Mouse (Mus musculus): ENCODE measurements around the gene Tspan4. TPM values are rescaled to one million over a fixed set of nuclear protein-coding genes. Genes with fewer than 3 reads are reported as not detected.
A peak's percentile ranks its signal among the peaks of the same experiment; 100 is the strongest.

Gene Tspan4
- polyA plus RNA-seq, 1 experiment, result 109 TPM

- no peak for TF ChIP-seq POLR2A (IDR thresholded peaks at IDR 0.05; ENCODE audit: low read depth, low read length)
- no peak for TF ChIP-seq CTCF (IDR thresholded peaks at IDR 0.05; ENCODE audit: extremely low read depth, insufficient read depth, insufficient read length, insufficient replicate concordance)
- Histone ChIP-seq H3K36me3 (ENCODE audit: control insufficient read depth, insufficient read depth, low read length) (no peaks in the 10 kb centered on the region), H3K4me1 (ENCODE audit: control insufficient read depth, insufficient read depth, insufficient read length) (peaks cover 16% of the 10 kb centered on the region; the same call in 1 of the 2 replicates), H3K27ac (ENCODE audit: insufficient read depth, low read length) (peak overlapping the region; percentile 70), H3K4me3 (ENCODE audit: extremely low read depth, insufficient read depth, insufficient read length) (peak overlapping the region; percentile 94), H3K27me3 (ENCODE audit: control insufficient read depth, insufficient read depth, low read length) (no peaks in the 10 kb centered on the region)
- WGBS, result 10% methylated on average over 18 of the region's 18 CpGs
- DNase-seq (ENCODE audit: low read depth in 1 of 2, low spot score in 2 of 2), result no peak
Observed at GRCm38 (mm10) chr7:141538852-141539555, 64.0 kb downstream of the Tspan4 start.

DNA sequence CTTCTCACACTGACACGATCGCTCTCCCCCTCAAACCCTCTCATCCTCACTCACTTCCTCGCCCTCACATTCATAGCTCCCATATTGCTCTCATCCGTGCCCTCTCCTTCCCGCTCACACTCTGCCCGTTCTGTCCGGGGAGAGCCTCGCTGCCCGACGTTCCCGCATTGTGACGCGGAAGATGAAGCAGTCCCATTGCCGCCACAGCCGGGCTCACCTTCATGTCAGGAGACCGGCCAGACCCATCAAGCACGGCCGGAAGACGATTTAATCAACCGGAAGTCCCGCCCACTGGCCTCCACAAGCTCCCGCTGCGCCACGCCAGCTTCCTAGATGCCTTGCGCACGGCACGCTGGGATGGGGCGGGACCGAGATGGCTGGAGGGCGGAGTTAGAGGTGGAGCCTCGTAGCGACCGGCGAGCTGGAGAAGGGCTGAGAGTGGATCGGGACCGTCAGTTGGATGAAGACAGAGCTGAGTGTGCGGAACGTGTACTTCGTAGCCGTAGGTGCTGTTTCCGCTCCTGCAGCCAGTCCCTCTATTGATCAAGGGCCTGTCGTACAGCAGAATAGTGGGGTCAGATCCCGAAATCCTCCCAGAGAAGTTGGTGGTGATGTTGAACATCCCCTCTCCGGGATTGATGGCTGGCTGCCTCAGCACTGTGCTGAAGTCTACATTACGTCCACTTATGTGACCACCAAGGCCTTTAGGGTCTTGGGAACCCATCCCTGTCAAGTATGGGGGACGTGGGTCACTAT, 64.7 kb downstream of the Tspan4 start, which contains the start of gene Chid1:
Gene Chid1 (minus strand): TSS at position 302 of the 756 bp plus-strand sequence.
- peak within 1 kb of the TSS; percentile 70 for H3K27ac ChIP-seq (ENCODE audit: insufficient read depth, low read length)
- TF ChIP-seq CTCF (IDR thresholded peaks at IDR 0.05; ENCODE audit: extremely low read depth, insufficient read depth, insufficient read length, insufficient replicate concordance), result no peak
- peak; percentile 73 for TF ChIP-seq POLR2A (IDR thresholded peaks at IDR 0.05; ENCODE audit: low read depth, low read length)
- H3K4me3 ChIP-seq (ENCODE audit: extremely low read depth, insufficient read depth, insufficient read length), result peak within 1 kb of the TSS; percentile 94
- H3K4me1 ChIP-seq (ENCODE audit: control insufficient read depth, insufficient read depth, insufficient read length), result peaks cover 16% of the 10 kb centered on the region; the same call in 1 of the 2 replicates
- no peaks in the 10 kb centered on the region for H3K27me3 ChIP-seq (ENCODE audit: control insufficient read depth, insufficient read depth, low read length)
- no peaks in the 10 kb centered on the region for H3K36me3 ChIP-seq (ENCODE audit: control insufficient read depth, insufficient read depth, low read length)
- WGBS, result 1% methylated on average over 46 of the region's 46 CpGs
- DNase-seq (ENCODE audit: low read depth in 1 of 2, low spot score in 2 of 2), result peak; percentile 90 to 98

DNA sequence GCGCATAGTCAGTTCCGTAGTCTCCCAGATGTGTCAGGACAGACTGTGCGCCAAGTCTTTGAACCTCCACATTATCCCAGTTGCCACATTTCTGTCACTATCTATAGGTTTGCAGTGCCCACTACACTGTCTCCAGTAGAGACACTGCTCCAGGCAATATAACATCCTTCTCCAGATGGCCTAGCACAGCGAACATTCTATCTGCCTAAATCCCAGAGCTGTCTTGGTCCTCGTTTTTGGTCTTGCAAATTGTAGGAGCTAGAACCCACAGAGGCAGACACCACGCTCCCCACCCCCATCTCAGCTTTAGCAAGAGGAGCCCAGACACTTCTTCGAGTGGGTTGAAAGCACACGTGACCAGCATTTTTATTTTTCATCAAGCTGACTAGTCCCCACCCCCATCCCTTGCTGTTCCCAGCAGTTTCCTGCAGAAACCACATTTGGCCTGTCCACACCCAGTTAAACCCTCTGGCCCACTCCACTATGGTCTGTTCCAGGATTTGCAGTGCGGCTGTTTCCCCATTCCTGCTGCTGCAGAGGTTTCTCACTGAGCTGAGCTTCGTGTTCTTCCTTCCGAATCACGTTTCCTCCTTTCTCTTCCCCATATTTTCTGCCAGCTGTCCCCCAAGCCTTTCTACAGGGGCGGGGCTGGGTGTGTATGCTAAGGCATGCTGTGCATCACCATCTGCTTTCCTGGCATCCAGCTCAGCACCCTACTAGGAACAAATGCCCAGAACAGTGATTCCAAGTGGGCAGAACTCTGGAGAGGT, 65.5 kb downstream of the Tspan4 start:
- H3K4me1 ChIP-seq (ENCODE audit: control insufficient read depth, insufficient read depth, insufficient read length), result peaks cover 16% of the 10 kb centered on the region; the same call in 1 of the 2 replicates
- no peak for TF ChIP-seq POLR2A (IDR thresholded peaks at IDR 0.05; ENCODE audit: low read depth, low read length)
- no peak for TF ChIP-seq CTCF (IDR thresholded peaks at IDR 0.05; ENCODE audit: extremely low read depth, insufficient read depth, insufficient read length, insufficient replicate concordance)
- H3K36me3 ChIP-seq (ENCODE audit: control insufficient read depth, insufficient read depth, low read length), result no peaks in the 10 kb centered on the region
- peak overlapping the region; percentile 65 for H3K27ac ChIP-seq (ENCODE audit: insufficient read depth, low read length)
- DNase-seq (ENCODE audit: low read depth in 1 of 2, low spot score in 2 of 2), result peak in 1 of 2 experiments; percentile 45
- no peaks in the 10 kb centered on the region for H3K27me3 ChIP-seq (ENCODE audit: control insufficient read depth, insufficient read depth, low read length)
- peak overlapping the region; percentile 71 for H3K4me3 ChIP-seq (ENCODE audit: extremely low read depth, insufficient read depth, insufficient read length)
- WGBS, result 21% methylated on average over 13 of the region's 13 CpGs

GRCm38 (mm10) chr7:141541681-141542080, 66.6 kb downstream of the Tspan4 start:
- DNase-seq (ENCODE audit: low read depth in 1 of 2, low spot score in 2 of 2), result no peak
- Histone ChIP-seq H3K4me3 (ENCODE audit: extremely low read depth, insufficient read depth, insufficient read length) (no peak overlapping the region), H3K4me1 (ENCODE audit: control insufficient read depth, insufficient read depth, insufficient read length) (peaks cover 16% of the 10 kb centered on the region; the same call in 1 of the 2 replicates), H3K27ac (ENCODE audit: insufficient read depth, low read length) (no peak overlapping the region), H3K36me3 (ENCODE audit: control insufficient read depth, insufficient read depth, low read length) (no peaks in the 10 kb centered on the region), H3K27me3 (ENCODE audit: control insufficient read depth, insufficient read depth, low read length) (no peaks in the 10 kb centered on the region)
- WGBS, result 89% methylated on average over 4 of the region's 4 CpGs
- TF ChIP-seq CTCF (IDR thresholded peaks at IDR 0.05; ENCODE audit: extremely low read depth, insufficient read depth, insufficient read length, insufficient replicate concordance) (no peak), POLR2A (IDR thresholded peaks at IDR 0.05; ENCODE audit: low read depth, low read length) (no peak)

- no peak overlapping the region for H3K4me3 ChIP-seq (ENCODE audit: extremely low read depth, insufficient read depth, insufficient read length)
- no peaks in the 10 kb centered on the region for H3K36me3 ChIP-seq (ENCODE audit: control insufficient read depth, insufficient read depth, low read length)
- H3K4me1 ChIP-seq (ENCODE audit: control insufficient read depth, insufficient read depth, insufficient read length), result peaks cover 16% of the 10 kb centered on the region; the same call in 1 of the 2 replicates
- no peaks in the 10 kb centered on the region for H3K27me3 ChIP-seq (ENCODE audit: control insufficient read depth, insufficient read depth, low read length)
- no peak overlapping the region for H3K27ac ChIP-seq (ENCODE audit: insufficient read depth, low read length)
- TF ChIP-seq POLR2A (IDR thresholded peaks at IDR 0.05; ENCODE audit: low read depth, low read length) (no peak), CTCF (IDR thresholded peaks at IDR 0.05; ENCODE audit: extremely low read depth, insufficient read depth, insufficient read length, insufficient replicate concordance) (no peak)
- WGBS, result 90% methylated on average over 2 of the region's 2 CpGs
- no peak for DNase-seq (ENCODE audit: low read depth in 1 of 2, low spot score in 2 of 2)
Observed at GRCm38 (mm10) chr7:141542588-141542987, 67.5 kb downstream of the Tspan4 start.

Other genes starting within 250 kb of the Tspan4 start
- gene Phrf1, start 246.5 kb upstream of the Tspan4 start, polyA plus RNA-seq (2012; rRNA removed), result 29.3 and 31.4 TPM in 2 replicates
- 105 and 160 TPM in 2 replicates for gene Irf7, start 208.8 kb upstream of the Tspan4 start, polyA plus RNA-seq (2012; rRNA removed)
- gene Cdhr5, start 198.5 kb upstream of the Tspan4 start, polyA plus RNA-seq (2012; rRNA removed), result 0.14 and 0.15 TPM in 2 replicates
- gene Sct, start 196.1 kb upstream of the Tspan4 start, polyA plus RNA-seq (2012; rRNA removed), result 1.6 and 4.5 TPM in 2 replicates
- 0.09 and 0.22 TPM in 2 replicates for gene Drd4, start 183.2 kb upstream of the Tspan4 start, polyA plus RNA-seq (2012; rRNA removed)
- gene Deaf1, start 147.6 kb upstream of the Tspan4 start, polyA plus RNA-seq (2012; rRNA removed), result 15.3 and 15.9 TPM in 2 replicates
- gene Tmem80, start 147.5 kb upstream of the Tspan4 start, polyA plus RNA-seq (2012; rRNA removed), result 32.4 and 37.0 TPM in 2 replicates
- 2.5 TPM in 2 replicates for gene Eps8l2, start 136.4 kb upstream of the Tspan4 start, polyA plus RNA-seq (2012; rRNA removed)
- 155 and 184 TPM in 2 replicates for gene Taldo1, start 83.0 kb upstream of the Tspan4 start, polyA plus RNA-seq (2012; rRNA removed)
- gene Gatd1, start 61.1 kb upstream of the Tspan4 start, polyA plus RNA-seq (2012; rRNA removed), result 56.7 and 72.5 TPM in 2 replicates
- gene Cend1, start 45.7 kb upstream of the Tspan4 start, polyA plus RNA-seq (2012; rRNA removed), result 0.08 and 0.11 TPM in 2 replicates
- gene Slc25a22, start 37.3 kb upstream of the Tspan4 start, polyA plus RNA-seq (2012; rRNA removed), result 66.2 and 89.4 TPM in 2 replicates
- 20.4 and 31.0 TPM in 2 replicates for gene Pidd1, start 31.2 kb upstream of the Tspan4 start, polyA plus RNA-seq (2012; rRNA removed)
- gene Rplp2, start 27.9 kb upstream of the Tspan4 start, polyA plus RNA-seq (2012; rRNA removed), result 645 and 662 TPM in 2 replicates
- gene Pnpla2, start 20.0 kb upstream of the Tspan4 start, polyA plus RNA-seq (2012; rRNA removed), result 87.3 and 106 TPM in 2 replicates
- gene Cracr2b, start 14.1 kb upstream of the Tspan4 start, polyA plus RNA-seq (2012; rRNA removed), result 14.4 and 17.7 TPM in 2 replicates
- gene Cd151, start 7.8 kb upstream of the Tspan4 start, polyA plus RNA-seq (2012; rRNA removed), result 89.5 and 114 TPM in 2 replicates
- gene Polr2l, start 108 bp upstream of the Tspan4 start, polyA plus RNA-seq (2012; rRNA removed), result 20.5 and 23.5 TPM in 2 replicates
- 13.8 and 14.6 TPM in 2 replicates for gene Chid1, start 64.6 kb downstream of the Tspan4 start, polyA plus RNA-seq (2012; rRNA removed)
- gene Ap2a2, start 86.9 kb downstream of the Tspan4 start, polyA plus RNA-seq (2012; rRNA removed), result 26.3 and 28.9 TPM in 2 replicates
- 0.06 and 0.08 TPM in 2 replicates for gene Muc6, start 180.1 kb downstream of the Tspan4 start, polyA plus RNA-seq (2012; rRNA removed)
- 0.36 and 1.0 TPM in 2 replicates for gene Muc2, start 215.1 kb downstream of the Tspan4 start, polyA plus RNA-seq (2012; rRNA removed)